Mouse (Mus musculus) forebrain, embryonic 13.5 days (tissue): ENCODE measurements at regions not wholly inside any gene's neighbourhood (a gene's known extent, or its start where the extent isn't known, plus 50 kb on each side); places are given as distances from the start of the nearest gene placed in this dataset.
A peak's percentile ranks its signal among the peaks of the same experiment; 100 is the strongest.

Experiments used
- ATAC-seq: fragments of 200-750 bp; cut with Nextera tagmentation; 2 replicates; pipeline ENCODE4 v1.8.0; 2017
- H3K27ac ChIP-seq: fragments of 300-500 bp; sonication (generic); 2 replicates; pipeline ENCODE4 v1.5.1; 2015; ENCODE audit warnings: inconsistent platforms, mild to moderate bottlenecking, moderate library complexity
- H3K27me3 ChIP-seq: fragments of 300-500 bp; sonication (generic); 2 replicates; pipeline ENCODE4 v1.6.1; 2015; ENCODE audit warnings: mild to moderate bottlenecking, inconsistent platforms
- H3K36me3 ChIP-seq: fragments of 300-500 bp; sonication (generic); 2 replicates; pipeline ENCODE4 v1.6.1; 2015; ENCODE audit warnings: mild to moderate bottlenecking, inconsistent platforms; ENCODE audit not compliant: poor library complexity, severe bottlenecking
- H3K4me1 ChIP-seq: fragments of 300-500 bp; sonication (generic); 2 replicates; pipeline ENCODE4 v1.6.1; 2015; ENCODE audit warnings: inconsistent platforms
- H3K4me2 ChIP-seq: fragments of 300-500 bp; sonication (generic); 2 replicates; pipeline ENCODE4 v1.6.1; 2015; ENCODE audit warnings: inconsistent platforms, mild to moderate bottlenecking, moderate library complexity
- H3K4me3 ChIP-seq: fragments of 300-500 bp; sonication (generic); 2 replicates; pipeline ENCODE4 v1.5.1; 2015; ENCODE audit warnings: mild to moderate bottlenecking, inconsistent platforms
- H3K9ac ChIP-seq: fragments of 300-500 bp; sonication (generic); 2 replicates; pipeline ENCODE4 v1.6.1; 2015; ENCODE audit warnings: mild to moderate bottlenecking, inconsistent platforms
- H3K9me3 ChIP-seq: fragments of 300-500 bp; sonication (generic); replicated peaks from 2 replicates; pipeline ENCODE4 v1.6.1; 2016; ENCODE audit warnings: inconsistent platforms
- WGBS: fragments of 180-500 bp; shearing (Covaris S2); methylation state at CpG from one replicate; pipeline ENCODE4 v1.1.7; 2015; 5-methylcytosine and 5-hydroxymethylcytosine counted together

DNA sequence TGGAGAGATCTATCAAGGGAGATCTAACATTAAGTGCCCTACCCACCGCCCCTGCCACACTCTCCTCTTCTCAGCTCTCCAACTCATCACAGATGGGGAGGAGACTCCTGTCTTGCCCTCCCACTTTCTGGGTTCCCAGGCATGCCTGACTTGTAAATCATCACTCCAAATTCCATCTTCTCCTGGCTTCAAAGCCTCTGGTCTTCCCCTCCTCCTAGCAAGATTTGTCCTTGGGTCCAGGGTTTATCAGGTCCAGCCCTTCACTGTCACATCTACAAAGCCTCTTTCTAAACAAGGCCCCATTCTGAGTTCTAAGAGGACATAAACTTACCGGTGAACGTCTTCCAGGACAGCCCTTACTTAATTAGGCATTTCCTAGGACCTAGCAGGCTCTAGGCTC lies 73.3 kb upstream of the Col5a1 start:
- WGBS: 80% methylated on average over 3 of the region's 3 CpGs
- Histone ChIP-seq H3K4me2 (no peak overlapping the region), H3K9me3 (no peaks in the 10 kb centered on the region; the same call in 1 of the 2 replicates), H3K9ac (no peak overlapping the region), H3K4me3 (no peak overlapping the region), H3K27me3 (no peaks in the 10 kb centered on the region), H3K4me1 (peaks cover 11% of the 10 kb centered on the region), H3K36me3 (no peaks in the 10 kb centered on the region), H3K27ac (no peak overlapping the region)
- no peak for ATAC-seq

DNA sequence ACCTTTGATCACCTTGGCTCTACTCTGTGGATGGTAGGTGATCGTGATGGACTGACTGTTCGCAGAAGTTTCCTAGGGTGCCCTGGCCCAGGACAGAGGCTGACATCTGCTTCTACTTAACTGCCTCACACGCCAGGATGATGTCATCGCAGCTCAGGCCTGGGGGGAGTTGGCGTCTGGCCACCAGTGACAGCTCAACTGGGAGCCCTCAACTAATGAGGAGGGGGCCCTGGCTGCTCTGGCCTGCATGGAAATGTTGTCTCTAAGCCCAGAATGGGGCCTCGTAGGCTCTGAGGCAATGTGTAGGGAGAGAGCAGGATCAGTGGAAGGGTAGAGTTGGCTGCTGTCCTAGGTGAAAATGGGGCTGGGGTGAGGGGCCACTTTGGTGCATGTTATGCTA lies 72.9 kb upstream of the Col5a1 start:
- ATAC-seq: peak; percentile 70; the same call in 1 of the 2 replicates
- H3K27me3 ChIP-seq: no peaks in the 10 kb centered on the region
- no peak overlapping the region for H3K4me2 ChIP-seq
- H3K36me3 ChIP-seq: no peaks in the 10 kb centered on the region
- H3K4me3 ChIP-seq: no peak overlapping the region
- H3K9ac ChIP-seq: no peak overlapping the region
- no peak overlapping the region for H3K27ac ChIP-seq
- WGBS: 45% methylated on average over 6 of the region's 6 CpGs
- no peaks in the 10 kb centered on the region; the same call in 1 of the 2 replicates for H3K9me3 ChIP-seq
- H3K4me1 ChIP-seq: peaks cover 12% of the 10 kb centered on the region

- no peaks in the 10 kb centered on the region; the same call in 1 of the 2 replicates for H3K9me3 ChIP-seq
- no peaks in the 10 kb centered on the region for H3K27me3 ChIP-seq
- H3K36me3 ChIP-seq: no peaks in the 10 kb centered on the region
- 48% methylated on average over 4 of the region's 4 CpGs for WGBS
- ATAC-seq: no peak
- H3K4me1 ChIP-seq: peaks cover 15% of the 10 kb centered on the region
- no peak overlapping the region for H3K4me2 ChIP-seq
- no peak overlapping the region for H3K9ac ChIP-seq
- H3K4me3 ChIP-seq: no peak overlapping the region
- no peak overlapping the region for H3K27ac ChIP-seq
Observed at GRCm38 (mm10) chr2:27818656-27819055, 67.6 kb upstream of the Col5a1 start.

DNA sequence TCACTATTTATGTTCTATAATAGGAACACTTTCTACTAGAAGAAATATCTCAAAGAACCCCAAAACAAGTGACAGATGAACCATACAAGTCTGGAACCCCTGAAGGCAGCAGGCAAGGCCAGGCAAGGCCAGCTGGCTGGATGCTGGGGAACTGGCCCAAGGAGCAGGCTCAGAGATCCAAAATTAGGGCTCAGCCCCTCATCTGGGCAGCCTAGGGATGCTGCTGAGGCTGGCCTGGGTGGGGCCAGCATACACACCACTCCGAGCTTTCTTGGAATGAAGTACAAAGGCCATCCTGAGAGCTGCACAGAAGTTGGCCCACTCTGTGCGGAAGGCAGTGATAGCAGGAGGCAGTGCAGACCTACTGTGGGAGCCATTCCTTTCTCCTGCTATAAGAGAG lies 59.4 kb upstream of the Col5a1 start:
- H3K4me3 ChIP-seq: no peak overlapping the region
- no peaks in the 10 kb centered on the region for H3K9me3 ChIP-seq
- H3K4me1 ChIP-seq: no peaks in the 10 kb centered on the region
- 96% methylated on average over 2 of the region's 2 CpGs for WGBS
- no peak for ATAC-seq
- H3K27ac ChIP-seq: no peak overlapping the region
- no peak overlapping the region for H3K4me2 ChIP-seq
- no peak overlapping the region for H3K9ac ChIP-seq
- no peaks in the 10 kb centered on the region for H3K36me3 ChIP-seq
- no peaks in the 10 kb centered on the region for H3K27me3 ChIP-seq

DNA sequence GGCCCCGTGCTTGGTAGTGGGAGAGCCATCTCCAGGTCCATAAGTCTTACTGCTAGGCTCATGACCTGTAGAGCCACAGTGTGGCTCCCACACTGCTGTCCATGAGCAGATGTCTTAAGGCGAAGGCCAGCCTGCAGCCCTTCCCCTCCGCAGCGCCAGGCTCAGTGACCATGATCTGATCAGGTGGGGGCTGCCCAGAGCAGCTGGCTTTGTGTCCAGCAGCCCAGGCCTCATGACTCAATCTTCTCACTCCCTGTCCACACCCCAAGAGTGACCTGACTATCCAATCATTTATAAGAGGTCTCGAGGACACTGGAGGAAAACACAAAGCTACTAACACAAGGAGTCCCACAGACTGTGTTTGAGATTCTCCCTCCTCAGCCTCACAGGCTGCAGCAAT lies 58.6 kb upstream of the Col5a1 start:
- Histone ChIP-seq H3K4me1 (no peaks in the 10 kb centered on the region), H3K27ac (no peak overlapping the region), H3K9me3 (no peaks in the 10 kb centered on the region), H3K36me3 (no peaks in the 10 kb centered on the region), H3K4me2 (no peak overlapping the region), H3K27me3 (no peaks in the 10 kb centered on the region), H3K9ac (no peak overlapping the region), H3K4me3 (no peak overlapping the region)
- ATAC-seq: no peak
- WGBS: 84% methylated on average over 5 of the region's 5 CpGs

DNA sequence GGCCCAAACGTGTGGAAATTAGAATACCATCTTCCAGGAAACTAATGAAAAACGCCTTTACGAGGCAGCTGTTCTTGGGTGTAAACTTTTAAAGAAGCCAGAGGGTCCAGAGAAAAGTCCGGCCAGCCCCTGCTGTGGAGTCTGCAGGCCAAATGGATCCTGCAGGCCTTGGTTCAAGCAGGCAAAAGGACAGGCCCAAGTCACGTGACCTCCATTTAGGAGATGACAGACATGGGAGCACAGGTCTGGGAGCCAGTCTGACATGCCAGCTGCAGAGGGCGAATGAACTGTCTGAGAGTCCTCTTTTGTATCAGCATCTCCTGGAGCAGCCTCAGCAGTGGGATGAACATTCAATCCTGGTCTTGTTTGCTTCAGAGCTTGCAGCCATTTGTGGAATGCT lies 58.0 kb upstream of the Col5a1 start:
- no peak overlapping the region for H3K4me3 ChIP-seq
- H3K27me3 ChIP-seq: no peaks in the 10 kb centered on the region
- no peak overlapping the region for H3K9ac ChIP-seq
- H3K4me1 ChIP-seq: no peaks in the 10 kb centered on the region
- H3K36me3 ChIP-seq: no peaks in the 10 kb centered on the region
- no peak for ATAC-seq
- H3K27ac ChIP-seq: no peak overlapping the region
- WGBS: 80% methylated on average over 6 of the region's 6 CpGs
- no peaks in the 10 kb centered on the region for H3K9me3 ChIP-seq
- H3K4me2 ChIP-seq: no peak overlapping the region

- H3K9me3 ChIP-seq: no peaks in the 10 kb centered on the region
- no peak for ATAC-seq
- H3K4me3 ChIP-seq: no peak overlapping the region
- WGBS: 80% methylated on average over 5 of the region's 5 CpGs
- peaks cover 5% of the 10 kb centered on the region for H3K4me1 ChIP-seq
- H3K4me2 ChIP-seq: no peak overlapping the region
- no peaks in the 10 kb centered on the region for H3K27me3 ChIP-seq
- H3K36me3 ChIP-seq: no peaks in the 10 kb centered on the region
- H3K27ac ChIP-seq: no peak overlapping the region
- no peak overlapping the region for H3K9ac ChIP-seq
Observed at GRCm38 (mm10) chr2:27829551-27829950, 56.7 kb upstream of the Col5a1 start.

DNA sequence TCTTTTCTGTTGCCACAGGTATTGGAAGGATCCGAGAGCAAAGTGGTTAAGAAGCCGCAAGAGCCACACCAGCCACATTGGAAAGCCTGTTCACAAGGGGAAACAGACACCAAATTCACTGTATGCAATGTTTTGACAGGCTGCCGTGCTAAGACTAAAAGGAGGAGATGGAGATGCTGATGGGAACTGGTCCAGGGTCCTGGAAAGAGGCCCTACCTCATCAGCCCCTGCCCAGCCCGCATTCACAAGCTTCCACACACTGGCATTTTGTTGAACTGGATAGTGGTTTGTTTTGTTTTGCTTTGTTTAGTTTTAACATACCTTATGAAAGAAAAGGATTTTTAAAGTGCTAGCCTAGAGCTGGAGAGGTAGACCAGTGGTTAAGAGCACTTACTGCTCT lies 51.3 kb upstream of the Col5a1 start:
- Histone ChIP-seq H3K27me3 (no peaks in the 10 kb centered on the region), H3K4me3 (no peak overlapping the region), H3K36me3 (no peaks in the 10 kb centered on the region), H3K27ac (no peak overlapping the region), H3K4me1 (peaks cover 42% of the 10 kb centered on the region), H3K9me3 (no peaks in the 10 kb centered on the region), H3K4me2 (no peak overlapping the region), H3K9ac (no peak overlapping the region)
- ATAC-seq: no peak
- WGBS: 66% methylated on average over 4 of the region's 4 CpGs

DNA sequence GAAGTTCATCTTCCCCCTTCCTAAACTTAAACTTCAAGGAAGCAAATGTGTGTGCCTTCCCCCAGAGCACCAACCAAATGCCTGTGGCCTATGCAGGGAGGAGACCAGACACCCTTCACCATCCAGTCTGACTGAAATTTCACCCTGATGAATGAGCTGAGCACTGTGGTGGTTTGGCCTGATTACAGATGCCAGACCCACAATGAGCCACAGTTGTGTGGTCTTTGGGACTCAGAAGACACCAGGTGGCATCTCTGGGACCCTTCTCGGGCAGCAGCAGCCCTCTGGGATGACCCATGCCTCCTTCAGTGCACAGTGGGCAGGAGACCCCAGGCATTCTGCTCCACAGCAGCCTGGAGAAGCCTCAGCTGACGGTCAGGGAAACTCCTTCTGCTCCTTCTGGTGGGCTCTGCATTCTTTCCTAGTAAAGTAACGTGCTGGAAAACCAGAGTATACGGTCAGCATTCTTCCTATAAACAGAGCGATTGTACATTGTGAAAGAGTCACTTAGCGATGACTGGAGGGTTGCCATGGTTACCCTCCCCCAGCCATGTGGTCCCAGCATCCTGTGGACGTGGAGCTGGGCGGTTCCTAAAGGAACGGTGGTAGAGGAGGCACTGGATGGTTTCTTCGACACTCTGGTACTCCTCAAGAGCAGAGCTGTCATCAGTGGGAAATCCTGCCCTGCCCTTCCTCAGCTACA lies 50.3 kb upstream of the Col5a1 start:
- H3K9ac ChIP-seq: no peak overlapping the region
- H3K27me3 ChIP-seq: no peaks in the 10 kb centered on the region
- no peak overlapping the region for H3K4me3 ChIP-seq
- 0 out of 2 replicates have a peak overlapping the region, but pooled peaks have one; percentile 8 for H3K4me2 ChIP-seq
- H3K27ac ChIP-seq: 0 out of 2 replicates have a peak overlapping the region, but pooled peaks have one; percentile 40
- WGBS: 24% methylated on average over 10 of the region's 10 CpGs
- peaks cover 42% of the 10 kb centered on the region for H3K4me1 ChIP-seq
- ATAC-seq: peak; percentile 58; the same call in 1 of the 2 replicates
- no peaks in the 10 kb centered on the region for H3K36me3 ChIP-seq
- H3K9me3 ChIP-seq: no peaks in the 10 kb centered on the region
